Mouse (Mus musculus): Measurements from ENCODE around the gene Anapc2. TPM values are rescaled to one million over a fixed set of nuclear protein-coding genes. Genes with fewer than 3 reads are reported as not detected.

The Anapc2 gene
- polyA plus RNA-seq, 1 experiment from 2014 or later: 154 TPM

GRCm38 (mm10) chr2:25311491-25311891, 39.2 kb downstream of the Anapc2 start:
- Histone ChIP-seq H3K4me3 (no peak overlapping the region), H3K4me2 (replicated peaks) (no peak overlapping the region), H3K9me3 (no peaks in the 10 kb centered on the region), H3K27ac (no peak overlapping the region), H3K36me3 (no peaks in the 10 kb centered on the region), H3K27me3 (peaks cover 89% of the 10 kb centered on the region), H3K4me1 (no peaks in the 10 kb centered on the region), H3K9ac (no peak overlapping the region)
- WGBS: 7% methylated on average over 11 of the region's 11 CpGs
- ATAC-seq (ENCODE audit: insufficient number of reproducible peaks, insufficient read depth, low FRiP score, low TSS enrichment): no peak

GRCm38 (mm10) chr2:25318119-25318966, 46.1 kb downstream of the Anapc2 start:
- Histone ChIP-seq H3K4me1 (peaks cover 9% of the 10 kb centered on the region; the same call in 1 of the 2 replicates), H3K4me3 (peak overlapping the region; percentile 30), H3K4me2 (replicated peaks) (peak overlapping the region; percentile 55), H3K27ac (no peak overlapping the region), H3K27me3 (peaks cover 76% of the 10 kb centered on the region), H3K36me3 (no peaks in the 10 kb centered on the region), H3K9ac (no peak overlapping the region), H3K9me3 (no peaks in the 10 kb centered on the region)
- ATAC-seq (ENCODE audit: insufficient number of reproducible peaks, insufficient read depth, low FRiP score, low TSS enrichment): peak; percentile 41; the same call in 1 of the 2 replicates
- WGBS: 8% methylated on average over 31 of the region's 31 CpGs

- 10% methylated on average over 58 of the region's 58 CpGs for WGBS
- Histone ChIP-seq H3K4me3 (peak within 1 kb of the TSS; percentile 30), H3K9me3 (no peaks in the 10 kb centered on the region), H3K4me1 (peaks cover 9% of the 10 kb centered on the region; the same call in 1 of the 2 replicates), H3K9ac (no peak within 1 kb of the TSS), H3K36me3 (no peaks in the 10 kb centered on the region), H3K27me3 (peaks cover 69% of the 10 kb centered on the region), H3K27ac (no peak within 1 kb of the TSS), H3K4me2 (replicated peaks) (peak within 1 kb of the TSS; percentile 55)
- 0 out of 2 replicates have a peak, but pooled peaks have one; percentile 28 for ATAC-seq (ENCODE audit: insufficient number of reproducible peaks, insufficient read depth, low FRiP score, low TSS enrichment)
Measured at GRCm38 (mm10) chr2:25318971-25319773, 46.9 kb downstream of the Anapc2 start, which contains the start of gene Grin1. Grin1 (minus strand) TSS chr2:25319187.

- peaks cover 9% of the 10 kb centered on the region; the same call in 1 of the 2 replicates for H3K4me1 ChIP-seq
- no peaks in the 10 kb centered on the region for H3K9me3 ChIP-seq
- no peaks in the 10 kb centered on the region for H3K36me3 ChIP-seq
- 42% methylated on average over 2 of the region's 2 CpGs for WGBS
- H3K4me3 ChIP-seq: no peak overlapping the region
- no peak overlapping the region for H3K4me2 ChIP-seq (replicated peaks)
- H3K9ac ChIP-seq: no peak overlapping the region
- no peak for ATAC-seq (ENCODE audit: insufficient number of reproducible peaks, insufficient read depth, low FRiP score, low TSS enrichment)
- no peak overlapping the region for H3K27ac ChIP-seq
- H3K27me3 ChIP-seq: peaks cover 61% of the 10 kb centered on the region
Measured at GRCm38 (mm10) chr2:25320084-25320483, 47.8 kb downstream of the Anapc2 start.

GRCm38 (mm10) chr2:25326036-25326435, 53.8 kb downstream of the Anapc2 start:
- H3K27me3 ChIP-seq: peaks cover 11% of the 10 kb centered on the region
- H3K4me3 ChIP-seq: no peak overlapping the region
- H3K9ac ChIP-seq: no peak overlapping the region
- no peak for ATAC-seq (ENCODE audit: insufficient number of reproducible peaks, insufficient read depth, low FRiP score, low TSS enrichment)
- no peaks in the 10 kb centered on the region for H3K36me3 ChIP-seq
- H3K4me2 ChIP-seq (replicated peaks): no peak overlapping the region
- no peak overlapping the region for H3K27ac ChIP-seq
- WGBS: 78% methylated on average over 2 of the region's 2 CpGs
- no peaks in the 10 kb centered on the region for H3K4me1 ChIP-seq
- H3K9me3 ChIP-seq: no peaks in the 10 kb centered on the region

GRCm38 (mm10) chr2:25328440-25328839, 56.2 kb downstream of the Anapc2 start:
- no peaks in the 10 kb centered on the region for H3K27me3 ChIP-seq
- 37% methylated on average over 7 of the region's 7 CpGs for WGBS
- H3K27ac ChIP-seq: no peak overlapping the region
- H3K4me3 ChIP-seq: no peak overlapping the region
- no peaks in the 10 kb centered on the region for H3K9me3 ChIP-seq
- peaks cover 10% of the 10 kb centered on the region for H3K4me1 ChIP-seq
- no peak overlapping the region for H3K4me2 ChIP-seq (replicated peaks)
- H3K9ac ChIP-seq: no peak overlapping the region
- ATAC-seq (ENCODE audit: insufficient number of reproducible peaks, insufficient read depth, low FRiP score, low TSS enrichment): no peak
- no peaks in the 10 kb centered on the region for H3K36me3 ChIP-seq

- no peak for ATAC-seq (ENCODE audit: insufficient number of reproducible peaks, insufficient read depth, low FRiP score, low TSS enrichment)
- Histone ChIP-seq H3K27me3 (no peaks in the 10 kb centered on the region), H3K9me3 (no peaks in the 10 kb centered on the region), H3K4me2 (replicated peaks) (peak overlapping the region; percentile 51), H3K4me3 (peak overlapping the region; percentile 93), H3K27ac (no peak overlapping the region), H3K36me3 (peaks cover 23% of the 10 kb centered on the region), H3K4me1 (peaks cover 15% of the 10 kb centered on the region), H3K9ac (peak overlapping the region; percentile 85; the same call in 1 of the 2 replicates)
- 65% methylated on average over 9 of the region's 9 CpGs for WGBS
Measured at GRCm38 (mm10) chr2:25331470-25331869, 59.2 kb downstream of the Anapc2 start.

GRCm38 (mm10) chr2:25332286-25333160, 60.2 kb downstream of the Anapc2 start, which contains the start of gene Man1b1:
Man1b1 (plus strand) TSS chr2:25332338.
- H3K4me1 ChIP-seq: peaks cover 15% of the 10 kb centered on the region
- ATAC-seq (ENCODE audit: insufficient number of reproducible peaks, insufficient read depth, low FRiP score, low TSS enrichment): peak; percentile 97
- H3K27me3 ChIP-seq: no peaks in the 10 kb centered on the region
- H3K27ac ChIP-seq: peak within 1 kb of the TSS; percentile 91
- peak within 1 kb of the TSS; percentile 85 for H3K9ac ChIP-seq
- WGBS: under 1% methylated on average over 78 of the region's 78 CpGs
- peak within 1 kb of the TSS; percentile 93 for H3K4me3 ChIP-seq
- H3K4me2 ChIP-seq (replicated peaks): peak within 1 kb of the TSS; percentile 91
- peaks cover 33% of the 10 kb centered on the region for H3K36me3 ChIP-seq
- H3K9me3 ChIP-seq: no peaks in the 10 kb centered on the region

- Histone ChIP-seq H3K9ac (peak overlapping the region; percentile 85), H3K9me3 (no peaks in the 10 kb centered on the region), H3K36me3 (peaks cover 44% of the 10 kb centered on the region), H3K4me3 (peak overlapping the region; percentile 93), H3K27ac (no peak overlapping the region), H3K4me2 (replicated peaks) (peak overlapping the region; percentile 91), H3K27me3 (no peaks in the 10 kb centered on the region), H3K4me1 (peaks cover 15% of the 10 kb centered on the region)
- ATAC-seq (ENCODE audit: insufficient number of reproducible peaks, insufficient read depth, low FRiP score, low TSS enrichment): no peak
- WGBS: 77% methylated on average over 2 of the region's 2 CpGs
Measured at GRCm38 (mm10) chr2:25333569-25333968, 61.3 kb downstream of the Anapc2 start.

Data from embryonic facial prominence, embryonic 12.5 days (tissue).